Mouse (Mus musculus): ENCODE measurements around the gene Bak1.

Gene Bak1

GRCm38 (mm10) chr17:27021076-27021475 is 7.7 kb downstream of the Bak1 start:
- DNase-seq (ENCODE audit: low spot score), result no peak

DNA sequence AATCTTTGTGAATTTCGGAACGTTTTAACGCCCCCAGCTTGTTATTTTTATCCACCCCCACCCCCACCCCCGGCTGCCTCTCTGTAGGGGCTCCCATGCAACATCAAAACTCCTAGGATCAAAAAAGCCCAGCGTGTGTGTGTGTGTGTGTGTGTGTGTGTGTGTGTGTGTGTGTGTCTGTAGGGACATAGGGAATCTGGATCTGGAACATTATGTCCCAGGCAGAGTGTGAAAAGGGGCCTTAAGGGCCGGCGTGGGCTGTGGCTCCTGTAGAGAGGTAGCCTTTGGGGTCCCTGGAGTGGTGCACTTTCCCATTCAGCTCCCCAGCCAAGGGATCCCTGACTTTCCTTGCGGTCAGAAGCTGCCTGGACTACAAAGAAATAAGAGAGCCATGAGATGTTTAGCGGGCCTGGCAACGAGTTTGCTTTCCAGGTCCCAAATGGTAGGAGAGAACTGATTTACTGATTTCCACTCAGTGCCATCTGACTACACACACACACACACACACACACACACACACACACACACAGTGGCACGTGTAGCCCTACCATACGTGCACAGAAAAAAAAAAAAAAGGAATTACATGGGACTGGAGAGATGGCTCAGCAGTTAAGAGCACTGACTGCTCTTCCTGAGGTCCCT is 10.1 kb downstream of the Bak1 start:
- DNase-seq (ENCODE audit: low spot score), result no peak

DNA sequence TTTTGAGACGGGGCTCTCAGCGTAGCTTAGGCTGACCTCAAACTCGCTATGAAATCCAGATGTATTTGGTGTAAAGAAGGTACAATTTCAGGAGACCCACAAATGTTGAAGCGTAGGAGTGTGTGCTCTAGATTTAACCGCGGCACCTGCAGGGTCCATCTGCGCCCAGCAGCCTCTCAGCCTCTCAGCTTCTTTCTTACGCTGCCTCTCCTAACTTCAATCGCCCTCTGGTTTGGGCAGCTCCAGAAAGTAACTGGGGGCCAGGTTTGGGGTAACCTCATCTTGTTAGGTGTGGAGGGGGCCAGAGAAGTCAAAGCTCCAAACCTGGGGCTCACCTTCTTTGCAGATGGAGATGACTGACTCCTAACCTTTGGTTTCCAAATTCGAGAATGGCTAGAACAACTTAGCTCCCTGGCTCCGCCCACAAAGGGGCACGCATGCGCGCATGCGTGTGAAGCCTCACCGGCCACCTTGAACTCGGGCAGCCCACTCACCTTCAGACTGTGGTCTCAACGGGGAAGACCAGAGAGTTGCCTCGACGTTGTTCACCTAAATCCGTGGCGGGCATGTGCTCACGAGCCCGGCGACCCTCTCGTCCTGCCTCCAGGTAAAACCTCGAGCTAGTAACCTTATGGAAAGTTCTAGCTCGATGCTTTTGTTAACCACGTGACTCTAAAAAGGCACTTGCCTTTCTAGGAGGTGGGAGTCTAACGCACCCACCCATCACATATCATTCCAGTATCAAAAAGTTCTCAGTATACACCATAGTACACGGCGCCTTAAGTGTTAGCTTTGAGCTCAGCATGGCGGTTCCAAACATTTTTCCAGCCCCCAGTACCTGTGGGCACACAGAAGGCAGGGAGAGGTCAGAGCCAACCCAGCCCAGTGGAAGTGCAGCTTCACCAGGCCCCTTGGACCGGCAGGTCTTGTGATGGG is 11.0 kb downstream of the Bak1 start:
- DNase-seq (ENCODE audit: low spot score), result peak; percentile 60

- DNase-seq (ENCODE audit: low spot score), result peak; percentile 48
These were observed 15.9 kb downstream of the Bak1 start for GRCm38 (mm10) chr17:27012909-27013308.

GRCm38 (mm10) chr17:27011998-27012672 is 16.7 kb downstream of the Bak1 start:
- DNase-seq (ENCODE audit: low spot score), result no peak

DNA sequence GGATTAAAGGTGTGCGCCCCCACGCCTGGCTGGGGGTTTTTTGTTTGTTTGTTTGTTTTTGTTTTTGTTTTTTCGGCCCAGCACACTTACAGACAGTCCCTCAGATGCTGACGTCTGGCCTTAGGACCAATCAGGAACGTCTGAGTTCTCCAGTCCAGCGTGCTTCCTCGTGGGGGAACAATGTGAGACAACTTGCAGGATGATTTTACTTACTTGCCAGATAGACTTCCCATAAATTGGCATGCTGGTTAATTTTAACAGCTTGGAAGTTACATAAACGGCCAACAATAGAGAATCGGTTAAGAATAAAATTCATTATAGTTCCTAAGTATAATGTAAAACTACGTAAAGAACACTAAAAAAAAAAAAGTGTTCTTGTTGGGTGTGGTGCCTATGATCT is 17.6 kb downstream of the Bak1 start:
- DNase-seq (ENCODE audit: low spot score), result no peak

DNA sequence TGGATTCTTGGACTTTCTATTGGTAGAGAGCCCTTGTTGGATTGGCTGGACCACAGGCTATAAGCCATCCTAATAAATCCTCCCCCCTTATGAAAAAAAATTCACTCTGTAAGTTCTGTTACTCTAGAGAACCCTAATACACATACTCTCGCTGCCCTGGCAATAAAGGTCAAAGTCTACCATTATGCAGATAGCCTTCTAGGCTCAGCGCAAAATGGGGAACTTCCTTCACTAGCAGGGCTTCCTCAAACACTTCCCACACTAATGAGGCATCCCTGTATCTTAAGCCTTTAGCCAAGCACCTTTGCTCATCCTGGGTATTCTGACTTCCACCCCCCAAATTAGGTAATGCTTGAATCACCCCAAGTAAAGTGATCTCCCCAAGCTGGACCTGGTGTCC is 20.5 kb downstream of the Bak1 start:
- DNase-seq (ENCODE audit: low spot score), result no peak

DNA sequence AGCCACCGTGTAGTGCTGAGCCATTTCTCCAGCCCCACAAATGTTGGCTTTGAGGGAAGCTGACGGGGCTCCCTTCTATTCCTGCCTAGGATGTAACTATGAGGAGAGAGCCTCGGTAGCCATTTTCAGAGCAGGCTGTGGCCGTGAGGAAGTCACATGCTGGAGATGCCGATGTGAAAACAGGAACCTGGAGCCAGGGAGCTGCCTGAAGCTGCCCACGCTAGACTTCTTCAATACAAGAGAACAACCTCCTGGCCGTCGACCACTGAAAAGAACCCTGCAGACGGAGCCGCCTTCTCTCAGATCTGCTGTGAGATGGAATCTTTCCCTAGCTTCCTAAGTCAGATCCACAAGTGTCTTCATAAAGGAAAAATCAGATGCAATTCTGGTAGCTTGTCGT is 23.2 kb downstream of the Bak1 start:
- DNase-seq (ENCODE audit: low spot score), result no peak

- no peak for DNase-seq (ENCODE audit: low spot score)
These were observed 23.8 kb downstream of the Bak1 start for GRCm38 (mm10) chr17:27004903-27005485.

DNA sequence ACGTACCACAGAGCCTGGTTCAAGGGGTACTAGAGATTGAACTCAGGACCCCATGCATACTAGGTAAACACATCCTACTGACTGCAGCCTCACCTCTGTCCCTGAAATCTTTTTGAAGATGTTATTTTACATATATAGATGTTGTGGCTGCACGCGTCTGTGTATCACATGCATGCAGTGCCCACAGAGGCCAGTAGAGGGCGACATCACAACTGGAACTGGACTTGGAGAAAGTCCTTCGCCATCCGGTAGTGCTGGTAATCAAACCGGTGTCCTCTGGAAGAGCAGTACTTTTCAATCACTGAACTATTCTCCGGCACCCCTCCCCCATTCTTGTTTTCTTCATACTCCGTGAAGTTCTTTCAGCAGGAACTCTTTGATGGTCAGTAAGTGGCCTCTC is 24.4 kb downstream of the Bak1 start:
- DNase-seq (ENCODE audit: low spot score), result no peak

- no peak for DNase-seq (ENCODE audit: low spot score)
These were observed 26.9 kb downstream of the Bak1 start for GRCm38 (mm10) chr17:27001889-27002288.

DNA sequence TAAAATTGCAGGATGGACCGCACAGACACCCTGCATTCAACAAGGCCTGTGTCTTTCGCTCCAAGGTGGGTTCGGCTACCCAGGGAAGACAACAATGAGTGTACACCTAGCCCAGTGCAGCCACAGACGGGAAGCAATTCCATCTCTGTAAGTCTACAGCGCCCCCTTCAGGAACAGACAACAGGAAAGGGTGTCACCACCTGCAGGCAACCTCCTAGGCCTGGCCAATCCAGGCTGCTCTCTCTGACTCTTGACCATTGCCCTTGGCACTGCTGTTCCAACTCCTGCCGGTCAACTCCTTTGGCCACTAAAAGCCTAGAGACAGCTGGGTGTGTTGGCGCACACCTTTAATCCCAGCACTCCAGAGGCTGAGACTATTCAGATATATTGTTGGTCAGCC is 27.7 kb downstream of the Bak1 start:
- no peak for DNase-seq (ENCODE audit: low spot score)

GRCm38 (mm10) chr17:26999996-27000395 is 28.8 kb downstream of the Bak1 start:
- DNase-seq (ENCODE audit: low spot score), result no peak

DNA sequence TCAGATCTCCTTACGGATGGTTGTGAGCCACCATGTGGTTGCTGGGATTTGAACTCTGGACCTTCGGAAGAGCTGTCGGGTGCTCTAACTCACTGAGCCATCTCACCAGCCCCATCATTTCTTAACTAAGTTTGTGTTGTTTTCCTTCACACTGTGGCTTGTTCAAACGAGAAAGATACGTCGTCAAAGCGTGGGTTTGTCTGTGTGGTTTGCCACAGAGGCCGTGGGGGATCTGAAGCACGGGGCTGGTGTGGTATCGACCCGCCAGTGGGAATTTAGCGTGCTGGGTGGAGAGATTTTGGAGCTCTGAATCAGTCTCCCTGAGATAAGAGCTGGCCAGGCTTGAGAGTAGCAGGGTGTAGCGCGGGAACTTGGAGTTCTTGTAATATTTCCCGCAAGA is 30.5 kb downstream of the Bak1 start:
- no peak for DNase-seq (ENCODE audit: low spot score)

DNA sequence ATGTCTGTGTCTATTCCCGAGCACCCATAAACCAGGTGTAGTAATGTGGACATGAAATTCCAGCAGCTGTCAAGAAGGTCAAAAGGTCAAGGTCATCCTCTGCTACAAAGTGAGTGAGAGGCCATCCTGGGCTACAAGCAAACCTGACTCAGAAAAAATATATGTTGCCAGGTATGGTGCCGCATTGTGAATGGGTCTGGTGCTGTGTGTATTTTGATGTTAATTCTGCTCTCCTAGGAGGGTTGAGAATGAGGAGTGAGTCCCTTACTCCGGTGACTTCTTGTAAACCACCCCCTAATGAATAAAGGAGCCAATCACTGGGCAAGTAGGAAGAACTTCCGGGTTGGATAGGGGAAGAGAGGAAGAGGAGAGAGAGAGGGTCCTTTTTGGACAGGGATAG is 31.1 kb downstream of the Bak1 start:
- no peak for DNase-seq (ENCODE audit: low spot score)

DNA sequence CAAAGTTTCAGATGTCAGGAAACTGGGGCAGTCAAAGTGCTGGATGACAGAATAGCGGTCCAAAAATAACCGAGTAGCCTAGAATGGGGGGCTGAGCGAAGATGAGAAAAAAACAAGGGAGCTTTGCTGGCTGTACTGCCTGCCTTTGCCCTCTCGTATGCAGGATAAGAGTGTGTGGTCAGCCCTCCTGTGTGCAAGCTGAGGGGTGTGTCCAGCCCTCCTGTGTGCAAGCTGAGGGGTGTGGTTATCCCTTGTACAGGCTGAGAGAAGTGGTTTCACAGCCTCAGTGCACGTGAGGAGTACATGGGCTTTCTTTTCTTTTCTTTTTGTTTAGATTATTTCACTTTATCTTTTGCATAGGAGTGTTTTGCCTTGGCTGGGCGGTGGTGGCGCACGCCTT is 33.2 kb downstream of the Bak1 start:
- no peak for DNase-seq (ENCODE audit: low spot score)

GRCm38 (mm10) chr17:26995006-26995405 is 33.8 kb downstream of the Bak1 start:
- no peak for DNase-seq (ENCODE audit: low spot score)

DNA sequence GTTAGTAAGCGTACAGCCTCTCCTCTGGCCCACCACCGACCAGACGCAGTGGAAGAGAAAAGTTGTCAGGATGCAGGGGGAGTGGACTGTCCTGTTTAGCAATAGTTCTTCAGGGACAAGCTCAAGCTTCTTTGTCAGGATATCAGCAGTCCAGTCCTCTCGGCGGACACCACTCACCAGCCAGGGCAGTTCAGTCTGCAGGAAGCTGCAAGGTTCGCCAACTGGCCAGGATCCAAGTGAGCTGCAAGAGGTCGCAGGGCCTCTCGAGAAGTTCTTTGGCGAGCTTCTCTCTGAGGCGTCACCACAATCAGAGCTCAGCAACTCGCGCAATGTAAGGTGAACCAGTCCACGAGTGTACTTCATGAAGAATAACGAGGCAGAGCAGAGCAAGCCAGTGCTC is 34.4 kb downstream of the Bak1 start:
- peak; percentile 60 for DNase-seq (ENCODE audit: low spot score)

DNA sequence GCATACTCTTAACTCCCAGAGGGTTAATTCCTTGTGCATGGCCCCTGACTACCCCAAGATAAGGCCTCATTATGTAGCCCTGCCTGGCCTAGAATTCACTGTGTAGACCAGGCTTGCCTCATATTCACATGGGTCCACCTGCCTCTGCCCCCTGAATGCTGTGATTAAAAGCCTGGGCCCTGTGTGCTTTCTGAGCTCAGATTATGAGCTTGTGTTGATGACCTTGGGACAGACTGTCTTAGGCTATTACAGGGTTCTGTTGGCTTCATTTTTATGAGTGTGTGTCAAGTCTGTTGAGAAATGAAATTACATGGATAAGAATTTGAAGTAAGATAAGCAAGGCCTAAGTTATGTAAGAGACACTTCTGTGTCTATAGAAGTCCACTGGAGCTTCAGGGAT is 38.3 kb downstream of the Bak1 start:
- no peak for DNase-seq (ENCODE audit: low spot score)

DNA sequence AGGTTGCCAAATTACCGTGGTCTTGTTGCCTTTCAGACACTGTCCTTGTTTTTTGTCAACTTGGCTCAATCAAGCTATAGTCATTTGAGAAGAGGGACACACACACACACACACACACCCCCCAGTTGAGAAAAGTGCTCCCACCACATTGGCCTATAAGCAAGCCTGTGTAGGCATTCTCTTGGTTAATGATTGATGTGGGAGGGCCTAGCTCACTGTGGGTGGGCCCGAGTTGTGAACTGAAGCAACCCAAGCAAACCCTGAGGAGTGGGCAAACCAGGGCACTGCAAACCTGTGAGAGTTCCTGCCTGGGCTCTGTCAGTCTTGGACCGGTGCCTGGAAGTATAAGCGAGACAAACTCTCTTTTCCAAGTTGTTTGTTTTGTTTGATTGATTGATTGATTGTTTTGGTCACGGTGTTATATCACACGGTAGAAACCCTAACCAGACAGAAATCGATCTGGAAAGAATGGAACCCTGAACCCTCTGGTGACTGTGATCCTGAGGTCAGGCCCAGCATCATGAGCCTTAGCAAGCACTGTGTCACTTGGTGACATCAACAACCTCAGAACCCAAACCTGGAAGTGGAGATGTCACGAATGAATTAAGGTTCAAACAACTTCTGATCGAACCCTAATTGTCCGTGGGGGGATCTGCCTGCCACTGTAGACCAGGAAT is 43.2 kb downstream of the Bak1 start:
- DNase-seq (ENCODE audit: low spot score), result no peak

DNA sequence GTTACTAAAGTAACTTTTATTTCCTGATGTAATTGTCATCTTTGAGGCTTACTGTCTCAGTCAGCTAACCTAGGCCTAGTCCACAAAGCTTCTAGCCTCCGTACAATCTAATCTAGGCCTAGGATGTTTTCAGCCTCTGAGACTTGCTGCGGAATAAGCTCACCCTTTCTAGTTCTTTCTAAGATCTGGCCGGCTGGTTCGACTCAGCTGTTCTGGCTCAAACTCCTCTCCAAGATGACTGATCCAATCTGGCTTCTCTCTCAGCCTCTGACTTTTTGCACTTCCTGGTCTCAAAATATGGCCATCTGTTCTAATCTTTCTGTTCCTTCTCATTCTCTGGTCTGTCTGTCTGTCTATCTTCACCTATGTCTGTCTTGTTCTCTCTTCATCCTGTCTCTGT is 45.4 kb downstream of the Bak1 start:
- DNase-seq (ENCODE audit: low spot score), result no peak

- DNase-seq (ENCODE audit: low spot score), result no peak
These were observed 47.8 kb downstream of the Bak1 start for GRCm38 (mm10) chr17:26981050-26981449.
